Mouse (Mus musculus) spleen, postnatal 4 days (tissue): Measurements from ENCODE around the gene Aatf.
A peak's percentile ranks its signal among the peaks of the same experiment; 100 is the strongest.

Experiments
- DNase-seq, 2 experiments: peaks; one replicate each; pipeline ENCODE4 v3.0.0; 2022; ENCODE audit warnings: low spot score in 2 of 2

Gene Aatf

DNA sequence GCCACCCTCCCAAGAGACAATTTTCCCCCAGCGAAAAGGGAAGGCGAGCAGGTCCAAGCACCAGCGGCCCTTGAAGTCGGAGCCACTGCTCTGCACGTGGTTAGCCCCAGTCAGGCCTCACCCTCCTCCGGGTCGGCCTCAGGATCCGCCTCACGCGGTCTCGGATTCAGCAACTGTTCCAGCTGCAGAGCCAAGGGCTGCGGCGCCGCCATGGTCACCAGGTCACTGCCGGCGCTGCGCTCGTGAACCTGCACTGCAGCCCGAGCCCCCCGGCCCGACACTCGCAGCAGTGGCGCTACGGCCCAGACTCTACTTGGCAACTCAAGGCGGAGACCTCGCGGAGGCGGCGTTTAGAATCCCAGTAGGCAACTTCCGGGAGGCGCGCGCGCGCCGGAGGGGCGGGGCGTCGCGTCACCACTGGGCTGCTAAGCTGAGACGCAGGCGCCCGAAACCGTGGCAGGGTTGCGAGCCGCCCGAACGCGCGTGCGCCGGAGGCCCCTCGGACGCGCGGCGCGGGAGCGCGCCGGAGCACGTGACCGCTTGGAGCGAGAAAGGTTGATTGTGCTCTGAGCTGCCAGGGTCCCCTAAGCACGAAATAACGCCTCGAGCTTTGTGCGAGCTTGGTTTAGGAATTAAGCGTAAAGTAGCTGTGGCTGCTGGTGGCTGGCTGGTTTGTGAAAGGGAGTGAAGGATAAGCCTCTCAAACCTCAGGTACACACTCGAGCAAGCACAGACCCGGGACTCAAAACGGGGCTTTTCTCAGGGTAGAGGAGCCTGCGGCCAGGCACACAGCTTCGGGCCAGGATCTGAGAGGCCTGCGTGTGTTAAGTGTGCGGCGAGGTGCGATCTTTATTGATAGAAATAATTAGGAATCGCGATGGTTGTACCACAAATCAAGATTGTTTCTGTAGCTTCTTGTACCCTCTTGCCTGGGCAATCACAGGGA, at the start of gene Aatf:
Aatf (minus strand) TSS at position 352 of the 946 bp plus-strand sequence.
- DNase-seq, result peak; percentile 95 to 97

DNA sequence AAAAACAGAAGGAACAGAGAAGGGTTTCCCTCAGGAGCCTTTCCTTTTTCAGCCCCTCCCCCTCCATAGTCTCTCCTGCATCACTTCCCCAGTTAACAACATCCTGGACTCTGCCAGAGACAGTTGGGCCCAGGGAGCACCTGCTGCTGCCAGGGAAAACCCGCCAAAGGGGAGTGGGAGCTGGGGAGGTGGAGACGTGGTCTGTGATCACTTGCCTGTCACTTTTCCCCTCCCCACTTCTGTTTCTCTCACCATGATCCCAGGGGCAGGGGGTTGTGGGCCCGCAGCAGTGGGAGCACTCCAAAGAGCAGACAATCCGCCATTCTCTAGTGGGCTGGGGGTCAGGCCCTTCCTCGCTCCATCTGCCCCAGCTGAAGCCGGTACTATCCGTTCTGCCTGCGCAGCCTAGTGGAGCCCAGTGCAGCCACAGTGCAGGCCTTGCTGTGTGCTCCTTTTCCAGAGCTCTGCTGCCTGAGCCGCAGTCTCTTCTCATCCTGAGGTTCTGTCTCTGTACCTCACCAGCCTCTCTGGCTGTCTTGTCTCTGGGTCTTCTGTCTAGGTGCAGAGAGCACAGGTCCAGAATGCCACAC, 49.5 kb upstream of the Aatf start:
- DNase-seq, result no peak

DNA sequence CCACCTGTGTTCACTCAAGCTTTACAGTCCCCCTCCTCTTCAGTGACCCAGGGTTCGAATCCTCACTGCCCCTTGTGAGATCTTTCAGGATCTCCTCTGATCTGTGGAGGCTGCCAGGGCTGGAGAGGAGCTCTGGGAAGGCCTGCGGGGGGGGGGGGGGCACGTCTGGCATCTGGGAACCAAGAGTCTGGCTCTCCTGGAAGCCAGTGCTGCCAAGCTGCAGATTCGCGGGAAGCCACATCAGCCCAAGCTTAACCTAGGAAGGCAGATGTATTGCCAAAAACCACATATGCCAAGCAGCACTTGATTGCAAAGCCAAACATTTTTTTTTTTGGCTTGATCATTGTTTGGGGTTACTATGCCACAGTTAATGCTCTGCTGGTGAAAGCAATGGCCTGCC, 48.2 kb upstream of the Aatf start:
- no peak for DNase-seq

DNA sequence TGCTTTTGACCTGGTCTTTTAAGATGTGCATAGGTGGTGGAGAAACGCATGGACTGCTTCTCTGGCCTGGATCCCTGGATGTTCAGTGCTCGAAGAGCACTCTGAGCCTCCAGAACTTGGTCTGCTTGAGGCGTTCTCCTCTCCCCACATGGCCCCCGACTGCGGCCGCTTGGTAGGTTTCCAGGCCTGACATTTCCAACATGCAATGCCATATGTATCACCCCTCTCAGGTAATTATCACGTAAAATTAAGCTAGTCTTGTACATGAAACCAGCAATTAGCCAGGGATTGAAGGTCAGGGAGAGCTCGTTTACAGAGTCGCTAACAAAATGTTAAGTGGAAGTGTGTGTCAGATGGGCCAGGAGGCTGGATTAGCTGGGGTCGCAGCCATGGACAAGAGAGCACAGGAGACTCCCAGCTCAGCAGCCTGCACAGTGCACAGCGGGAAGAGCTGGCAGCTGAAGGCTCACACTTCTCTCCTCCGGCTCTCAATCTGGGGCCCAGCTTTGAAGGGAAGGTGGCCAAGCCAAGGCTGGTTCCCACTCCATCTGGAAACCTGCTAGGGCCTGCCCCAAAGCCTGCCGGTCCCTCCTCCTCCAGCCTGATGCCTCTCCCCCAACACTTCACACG, 40.6 kb upstream of the Aatf start:
- DNase-seq, result no peak

DNA sequence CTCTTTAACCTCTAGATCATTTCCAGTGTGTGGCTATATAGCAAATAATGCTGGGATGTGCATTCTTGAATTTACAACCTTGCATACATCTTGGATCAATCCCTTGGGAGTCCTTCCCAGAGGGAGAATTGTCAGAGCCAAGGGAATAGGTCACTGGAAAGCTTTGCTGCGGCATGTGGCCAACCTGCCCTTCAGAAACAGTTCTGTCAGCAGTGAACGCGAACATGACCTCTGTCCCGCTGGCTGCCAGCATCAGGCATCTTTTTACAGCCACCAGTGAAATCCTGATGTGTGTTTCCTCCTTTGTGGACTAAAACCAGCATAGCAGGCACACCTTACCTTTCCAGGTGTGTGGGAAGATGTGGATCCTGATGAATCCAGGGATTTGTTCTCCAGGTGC, 38.0 kb upstream of the Aatf start:
- no peak for DNase-seq

DNA sequence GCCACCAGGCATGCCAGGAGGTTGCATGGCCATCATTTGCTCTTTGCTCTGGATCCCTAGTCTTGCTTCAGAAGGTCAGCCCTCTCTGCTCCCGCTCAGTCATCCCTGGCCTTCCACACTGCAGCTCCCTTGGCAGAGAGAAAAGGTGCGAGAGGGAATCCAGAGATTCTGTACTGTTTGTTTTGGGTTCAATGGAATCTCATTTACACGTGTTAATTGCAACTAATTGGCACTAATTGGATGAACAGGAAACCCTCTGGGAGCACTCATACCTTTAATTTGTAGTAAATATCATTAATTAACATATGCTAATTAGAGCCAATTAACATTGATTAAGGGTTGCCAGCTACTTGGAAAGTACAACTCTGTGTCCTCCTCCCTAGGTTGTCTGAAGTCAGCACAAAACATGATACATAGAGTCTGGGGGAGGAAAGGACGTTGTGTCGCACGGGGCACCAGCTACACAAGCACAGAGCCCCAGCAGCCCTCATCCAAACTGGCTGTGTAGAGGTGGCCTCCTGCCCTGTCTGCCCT, 36.0 kb upstream of the Aatf start:
- DNase-seq, result no peak

DNA sequence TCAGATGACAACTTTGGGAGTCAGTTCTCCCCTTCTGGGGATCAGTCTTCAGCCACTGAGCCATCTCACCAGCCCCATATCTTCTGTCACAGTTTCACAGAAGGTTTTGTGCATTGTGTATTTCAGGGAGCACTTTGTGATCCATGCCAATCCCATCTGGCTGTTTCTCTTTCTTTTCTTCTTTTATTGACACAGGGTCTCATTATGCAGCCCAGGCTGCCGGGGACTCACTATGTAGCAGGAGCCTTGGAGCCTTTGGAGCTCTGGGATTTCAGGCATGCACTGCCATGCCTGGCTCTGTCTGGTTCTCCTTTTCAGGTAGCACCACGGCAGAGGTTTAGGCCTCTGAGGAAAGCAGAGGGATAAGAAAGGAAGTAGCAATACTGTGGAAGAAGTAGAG, 35.0 kb upstream of the Aatf start:
- no peak for DNase-seq

DNA sequence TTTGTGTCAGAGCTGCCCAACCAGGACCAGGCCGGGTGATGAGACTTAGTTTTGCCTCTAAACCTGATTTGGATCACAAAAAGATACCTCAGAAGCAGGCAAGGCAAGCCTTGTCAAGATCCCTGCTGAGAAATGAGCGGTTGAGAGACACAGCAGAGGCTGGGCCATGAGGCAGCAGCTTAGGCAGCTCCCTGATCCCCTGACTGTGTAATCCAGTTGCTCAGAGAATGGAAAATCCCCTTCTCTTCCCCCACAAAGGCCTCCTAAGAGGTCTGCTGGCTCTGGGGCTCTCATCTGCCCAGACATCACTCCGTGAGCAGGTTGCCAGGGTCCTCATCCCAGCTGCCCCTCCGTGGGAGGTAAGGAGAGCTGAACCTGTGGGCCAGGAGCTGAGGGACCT, 26.7 kb upstream of the Aatf start:
- DNase-seq, result no peak

DNA sequence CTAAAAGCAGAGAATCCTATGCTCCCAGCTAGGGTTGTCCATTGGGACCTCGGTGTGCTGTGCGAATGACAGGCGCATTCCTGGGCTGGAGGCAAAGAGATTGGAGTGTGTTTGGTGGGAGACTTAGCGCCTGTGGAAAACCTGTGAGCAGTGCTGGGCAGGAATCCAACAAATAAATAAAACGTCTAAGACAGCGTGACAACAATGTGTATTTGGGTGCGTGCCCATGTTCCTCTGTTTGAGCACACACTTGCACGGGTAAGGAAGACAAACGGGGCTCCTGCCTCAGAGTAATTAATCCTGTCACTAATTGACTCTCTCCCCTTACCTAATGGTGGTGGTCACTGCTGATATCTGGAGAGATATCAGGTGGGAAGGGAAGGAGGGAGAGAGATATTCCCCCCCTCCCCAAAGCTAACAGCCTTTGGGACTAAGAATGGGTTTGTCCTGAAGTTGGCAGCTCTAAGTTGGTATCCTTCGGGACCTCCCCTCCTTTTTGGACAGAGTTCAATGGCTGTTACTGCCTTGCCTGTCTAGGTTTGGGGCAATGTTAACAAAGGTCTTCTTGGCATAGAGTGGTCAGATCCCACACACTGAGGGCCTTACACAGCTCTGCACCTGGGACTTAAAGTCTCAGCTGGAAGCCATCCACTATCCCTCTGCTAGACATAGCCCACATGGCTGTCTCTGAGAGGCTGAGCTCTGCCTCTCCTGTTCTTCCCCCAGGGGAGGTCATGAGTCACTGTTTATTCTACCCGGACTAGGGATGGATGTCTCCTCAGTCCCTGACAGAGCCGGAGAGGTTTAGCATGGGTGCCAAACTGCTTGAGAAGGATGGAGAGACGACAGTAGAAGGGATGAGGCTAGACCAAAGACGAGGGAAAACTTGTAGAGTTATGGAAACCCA, 16.7 kb upstream of the Aatf start:
- no peak for DNase-seq

DNA sequence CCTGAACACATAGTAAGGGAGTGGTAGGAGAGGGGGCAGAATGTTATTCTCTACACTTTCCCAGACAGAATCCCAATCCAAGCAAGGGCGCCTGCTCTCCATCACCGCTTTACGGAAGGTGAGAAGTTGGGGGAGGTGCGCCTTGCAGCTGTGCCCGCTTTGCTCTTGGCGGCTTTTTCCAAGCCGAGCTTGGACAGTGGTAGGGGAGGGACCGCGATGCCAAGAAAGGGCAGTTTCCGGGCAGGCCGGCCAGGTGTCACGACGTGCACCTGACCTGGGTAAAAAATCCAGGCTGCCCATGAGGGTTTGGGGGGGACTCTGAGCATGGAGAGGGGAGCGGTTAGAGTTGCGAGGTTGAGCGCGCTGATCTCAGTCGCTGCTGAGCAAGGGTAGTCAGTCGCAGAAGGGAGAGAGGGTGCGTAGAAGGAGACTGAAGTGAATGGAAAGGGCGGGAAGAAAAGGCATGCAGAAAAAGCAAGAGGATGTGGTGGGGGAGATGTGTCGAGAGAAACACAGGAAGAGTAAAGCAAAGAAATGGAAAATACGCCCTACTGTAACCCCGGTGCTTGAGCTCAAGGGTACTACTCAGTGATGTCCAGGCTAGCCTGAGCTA, 15.9 kb upstream of the Aatf start:
- DNase-seq, result no peak

DNA sequence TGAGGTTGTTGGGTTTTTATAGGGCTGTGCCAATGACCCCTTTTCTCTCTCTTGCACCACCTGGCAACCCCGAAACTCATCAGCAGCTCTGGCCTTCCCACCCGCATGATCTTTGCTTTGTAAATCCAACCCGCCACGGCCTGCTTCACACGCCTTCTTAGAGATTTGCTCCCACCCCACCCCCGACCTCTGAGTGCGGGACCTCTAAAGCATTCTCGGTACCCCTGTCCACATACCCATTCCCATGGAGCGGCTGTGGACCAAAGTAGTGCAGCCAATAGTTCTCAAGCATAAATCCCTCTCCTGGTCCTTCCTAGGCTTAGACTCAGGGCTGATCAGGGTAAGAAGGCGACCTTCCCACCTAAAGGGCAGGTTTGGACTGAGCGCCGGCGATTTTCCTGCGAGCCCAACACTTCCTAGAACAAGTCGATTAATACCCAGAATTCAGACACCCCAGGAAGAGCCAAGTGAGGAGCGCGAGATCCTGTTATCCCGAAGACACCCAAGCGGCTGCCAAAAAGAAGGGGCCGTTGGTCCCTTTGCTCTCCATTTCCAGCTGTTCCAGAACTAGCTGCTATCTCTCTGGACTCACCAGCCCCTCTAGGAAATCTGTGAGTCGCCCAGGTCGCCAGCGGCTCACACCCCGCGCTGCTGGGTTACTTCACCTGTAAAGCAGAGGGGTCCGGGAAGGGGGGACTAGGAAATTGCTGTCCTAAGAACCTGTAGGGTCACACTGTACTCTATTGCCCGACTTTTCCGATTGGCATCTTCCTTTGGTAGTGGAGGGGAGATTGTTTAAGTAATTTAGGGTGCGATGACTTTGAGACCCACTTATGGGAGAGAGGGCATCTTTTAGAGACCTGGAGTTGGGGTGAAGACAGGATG, 13.9 kb upstream of the Aatf start:
- no peak for DNase-seq

DNA sequence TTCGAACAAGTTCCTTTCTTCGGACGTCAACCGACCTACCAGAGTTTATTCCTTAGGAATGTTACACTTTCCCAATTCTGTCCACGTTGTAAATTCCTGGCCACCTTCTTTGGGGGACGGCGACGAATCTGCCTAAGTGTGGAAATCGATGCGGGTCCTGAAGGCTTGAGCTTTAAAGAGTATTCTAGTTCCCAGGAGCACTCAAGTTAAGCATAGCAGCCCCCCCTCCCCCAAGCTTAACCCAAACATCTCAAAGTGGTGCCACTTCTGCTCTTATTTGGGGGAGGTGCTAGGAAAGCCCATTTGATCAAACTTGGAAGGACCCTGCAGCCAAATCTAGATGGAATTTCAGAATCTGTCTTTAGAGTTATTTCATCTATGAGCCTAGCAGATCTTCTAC, 13.1 kb upstream of the Aatf start:
- DNase-seq, result no peak

DNA sequence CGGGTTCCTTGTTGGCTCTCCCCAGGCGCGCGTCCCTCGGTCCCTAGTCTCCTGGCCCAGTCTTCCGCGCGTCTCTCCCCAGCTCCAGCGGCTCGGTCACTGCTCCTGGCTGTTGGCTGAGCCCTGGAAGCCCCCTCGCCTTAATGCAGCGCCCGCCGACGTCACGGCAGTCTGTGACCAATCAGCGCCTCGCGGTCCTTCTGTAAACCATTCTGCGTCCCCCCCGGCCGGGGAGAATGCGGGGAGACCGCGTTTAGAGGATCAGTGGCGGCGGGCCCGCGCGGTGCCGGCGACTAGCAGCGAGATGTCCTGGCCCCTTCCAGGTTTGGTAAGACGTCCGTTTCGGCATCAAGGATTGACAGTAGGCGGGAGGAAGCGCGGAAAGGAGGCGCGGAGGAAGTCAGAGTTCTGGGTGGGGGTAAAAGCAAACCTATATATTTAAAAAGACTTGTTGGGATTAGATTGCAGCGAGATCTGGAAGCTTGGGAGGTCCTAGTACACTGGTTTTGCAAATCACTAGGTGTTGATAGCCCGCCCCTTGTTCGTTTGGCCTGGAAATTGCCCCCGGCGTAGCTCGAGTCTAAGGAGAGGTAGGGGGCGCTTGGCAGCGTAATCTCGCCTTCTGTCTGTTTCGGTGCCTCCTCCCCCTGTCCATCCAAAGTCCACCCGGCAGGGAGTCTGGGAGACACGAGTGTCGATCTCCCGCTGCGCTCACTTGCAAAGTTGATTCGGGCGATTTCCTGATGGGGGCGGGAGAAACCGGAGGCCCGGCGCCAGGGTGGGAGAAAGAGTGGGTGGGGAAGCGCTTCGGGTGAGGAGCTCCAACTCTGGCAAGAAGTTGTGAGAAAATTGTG, 12.3 kb upstream of the Aatf start, which contains the start of gene Lhx1:
Lhx1 (minus strand) TSS at position 115 of the 854 bp plus-strand sequence.
- DNase-seq, result peak in 1 of 2 experiments; percentile 63

DNA sequence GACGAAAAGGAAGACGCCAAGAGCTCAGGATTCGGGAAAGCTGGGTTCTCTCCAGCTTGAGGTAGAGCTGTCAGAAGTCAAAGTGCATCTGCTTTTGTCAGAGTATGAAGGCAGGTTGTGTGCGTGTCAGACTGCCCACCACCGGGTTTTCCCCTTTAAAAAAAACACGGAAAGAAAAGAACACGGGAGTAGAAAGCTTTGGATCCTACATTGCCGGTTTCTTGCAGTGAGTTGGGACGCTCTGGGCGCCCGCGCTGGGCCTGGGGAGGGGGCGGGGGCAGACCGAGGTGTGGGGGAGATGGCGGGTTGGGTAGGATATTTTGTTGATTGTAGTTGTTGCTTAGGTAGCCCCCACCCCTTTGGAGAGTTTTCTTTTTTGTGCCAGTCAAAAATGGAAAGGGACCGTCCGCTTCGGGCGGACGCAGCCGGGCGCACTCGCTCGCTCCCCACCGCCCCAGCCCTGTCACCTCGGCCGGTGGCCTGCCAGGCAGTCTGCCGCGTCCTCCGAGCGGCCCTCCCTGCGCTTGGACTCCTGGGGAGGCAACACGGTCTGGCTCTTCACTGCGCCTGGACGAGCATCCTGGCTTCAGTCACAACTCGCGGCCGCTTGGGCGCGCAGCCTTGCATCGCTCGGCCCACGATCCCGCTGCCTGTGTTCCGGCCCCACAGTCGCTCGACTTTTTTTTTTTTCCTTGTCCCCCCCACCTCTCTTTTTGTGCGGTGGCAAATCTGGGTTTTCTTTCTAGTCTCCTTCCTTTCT, 11.4 kb upstream of the Aatf start:
- DNase-seq, result peak in 1 of 2 experiments; percentile 65

DNA sequence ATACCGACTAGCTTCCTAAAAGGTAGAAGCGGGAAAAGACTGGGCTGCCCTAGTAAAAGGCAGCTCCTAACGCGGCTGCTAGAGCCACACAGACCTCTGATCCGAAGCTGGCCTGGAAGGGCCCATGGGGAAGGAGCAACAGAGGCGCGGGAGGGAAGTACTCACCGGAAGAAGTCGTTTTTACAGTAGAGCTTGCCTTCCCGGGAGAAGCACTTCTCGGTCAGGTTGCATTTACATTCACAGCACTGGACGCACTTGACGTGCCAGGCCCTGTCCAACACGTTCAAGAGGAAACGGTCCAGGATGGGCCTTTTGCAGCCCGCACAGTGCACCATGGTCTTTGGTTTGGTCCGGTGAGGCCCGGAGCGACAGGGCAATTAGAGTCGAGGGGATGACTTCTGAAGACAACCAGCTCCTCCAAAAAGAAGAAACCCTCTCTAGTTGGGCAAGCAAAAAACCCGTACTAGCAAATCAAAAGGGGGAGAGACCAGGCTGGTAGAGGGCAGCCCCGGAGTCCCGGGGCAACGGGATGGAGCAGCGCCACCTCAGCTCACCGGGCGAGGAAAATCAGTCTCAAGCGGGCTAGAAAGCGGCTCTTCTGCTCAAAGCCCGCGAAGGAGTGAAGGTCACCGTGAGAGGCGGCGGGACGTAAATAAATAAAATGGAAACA, 10.7 kb upstream of the Aatf start:
- no peak for DNase-seq

DNA sequence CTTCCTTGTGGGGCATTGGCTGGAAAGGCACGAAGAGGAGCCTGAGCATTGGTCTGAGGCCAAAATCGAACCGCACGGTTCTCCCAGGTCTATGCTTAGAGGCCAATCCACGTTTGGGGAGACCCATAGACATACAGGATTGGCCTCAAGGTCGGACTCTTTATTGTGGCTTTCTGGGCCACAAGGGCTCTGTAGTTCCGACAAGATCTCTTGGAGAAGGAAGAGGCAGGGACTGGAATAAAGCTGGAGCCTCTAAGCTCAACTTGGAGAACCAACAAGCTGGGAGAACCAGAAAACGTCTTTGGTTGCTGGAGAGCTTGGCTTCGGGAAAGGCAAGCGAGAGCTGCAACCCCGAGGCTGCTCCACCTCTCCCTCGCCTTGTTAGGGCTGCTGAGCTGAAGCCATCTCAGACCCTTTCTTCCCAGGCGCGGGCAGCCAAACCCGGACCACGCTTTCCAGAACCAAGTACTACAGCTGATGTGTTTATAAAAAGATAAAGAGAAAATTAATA, 10.1 kb upstream of the Aatf start:
- DNase-seq, result no peak

DNA sequence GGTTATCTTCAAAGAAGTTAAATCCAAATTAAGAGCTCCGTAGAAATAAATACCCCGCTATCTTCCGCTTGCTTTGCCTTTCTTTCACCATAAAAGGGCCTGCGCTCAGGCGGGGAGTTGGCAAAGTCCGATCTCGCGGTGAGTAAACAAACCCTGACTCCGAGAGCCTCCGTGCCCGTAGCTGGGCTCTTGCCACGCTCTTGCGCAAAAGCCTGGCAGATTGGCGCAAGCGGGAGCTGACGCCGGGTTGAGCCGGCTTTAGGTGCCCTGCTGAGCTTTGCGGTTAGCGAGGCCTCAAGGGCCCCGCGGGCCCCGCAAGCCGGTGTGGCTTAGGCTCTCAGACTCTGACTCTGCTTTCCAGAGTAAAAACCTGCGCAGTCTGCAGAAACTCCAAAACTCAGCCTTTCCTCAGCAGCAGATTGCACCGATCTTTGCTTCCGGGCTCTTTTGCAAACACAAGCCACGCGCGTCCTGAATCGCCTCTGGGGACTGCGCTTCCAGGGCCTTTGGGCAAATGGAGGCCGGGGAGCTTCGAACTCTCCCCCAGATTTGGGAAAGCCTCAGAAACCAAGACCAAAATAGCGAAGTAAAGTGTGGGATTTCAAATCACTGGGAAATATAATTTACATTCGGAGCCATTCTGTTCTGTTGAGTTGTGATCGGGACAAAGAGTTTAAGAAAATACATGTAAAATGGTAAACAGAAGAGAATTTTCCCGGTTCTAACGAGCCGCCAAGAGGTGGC, 9.4 kb upstream of the Aatf start:
- DNase-seq, result no peak
